In the genomic region with DNA sequence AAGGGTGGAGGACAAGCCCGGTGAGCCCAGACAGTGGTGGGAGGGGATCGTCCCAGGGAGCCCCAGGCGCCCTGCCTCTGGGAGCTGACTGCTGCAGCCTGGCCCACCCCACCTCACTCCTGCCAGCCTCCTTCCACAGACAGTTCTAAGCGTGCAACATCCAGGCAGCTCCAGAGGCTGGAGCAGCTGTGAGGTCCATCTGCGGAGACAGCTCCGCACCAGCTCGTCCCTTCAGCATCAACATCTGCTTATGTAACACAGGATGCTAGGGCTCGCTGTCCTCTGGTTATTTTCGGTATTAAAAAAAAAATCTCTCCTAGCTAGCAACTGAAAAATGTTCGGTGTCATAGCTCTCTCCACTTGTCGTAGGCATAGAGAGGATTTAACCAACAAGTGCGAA, we compare ENCODE assay signal across 8 mouse cellular contexts. TPM values are rescaled to one million over a fixed set of nuclear protein-coding genes. Genes with fewer than 3 reads are reported as not detected.
DNase-seq lines count a peak whose midpoint lies in the region; ATAC-seq lines count a peak whose summit lies in the region.

No protein-coding gene starts in this region.

- H3K36me3 ChIP-seq in forebrain, embryonic 13.5 days (ENCODE audit: poor library complexity, severe bottlenecking) = no peaks in the 10 kb centered on the region
- H3K36me3 ChIP-seq in midbrain, embryonic 15.5 days (replicated peaks) = no peaks in the 10 kb centered on the region

- no peaks in the 10 kb centered on the region for H3K9me3 ChIP-seq in forebrain, embryonic 13.5 days (replicated peaks)
- no peaks in the 10 kb centered on the region for H3K9me3 ChIP-seq in midbrain, embryonic 15.5 days

- H3K27ac ChIP-seq in forebrain, embryonic 13.5 days = no peak overlapping the region
- H3K27ac ChIP-seq in midbrain, embryonic 15.5 days = 0 out of 2 replicates have a peak overlapping the region, but pooled peaks have one; percentile 48

- peak overlapping the region; percentile 42 for H3K4me3 ChIP-seq in forebrain, embryonic 13.5 days
- H3K4me3 ChIP-seq in midbrain, embryonic 15.5 days = peak overlapping the region; percentile 50

- H3K4me1 ChIP-seq in forebrain, embryonic 13.5 days = peaks cover 10% of the 10 kb centered on the region
- H3K4me1 ChIP-seq in midbrain, embryonic 15.5 days = peaks cover 14% of the 10 kb centered on the region

- peak overlapping the region; percentile 58 for H3K9ac ChIP-seq in forebrain, embryonic 13.5 days
- H3K9ac ChIP-seq in midbrain, embryonic 15.5 days = peak overlapping the region; percentile 53

- 22% methylated on average over 12 of the region's 12 CpGs for WGBS in forebrain, embryonic 13.5 days
- whole genome bisulfite sequencing in midbrain, embryonic 15.5 days = 18% methylated on average over 12 of the region's 12 CpGs

- peak overlapping the region; percentile 75 for H3K4me2 ChIP-seq in forebrain, embryonic 13.5 days
- peak overlapping the region; percentile 86 for H3K4me2 ChIP-seq in midbrain, embryonic 15.5 days

- 0 out of 2 replicates have a peak, but pooled peaks cover 4% of the 10 kb centered on the region for H3K27me3 ChIP-seq in forebrain, embryonic 13.5 days
- H3K27me3 ChIP-seq in midbrain, embryonic 15.5 days (replicated peaks) = no peaks in the 10 kb centered on the region

- peak; percentile 87 for ATAC-seq in forebrain, embryonic 13.5 days
- peak; percentile 94 for ATAC-seq in midbrain, embryonic 15.5 days (replicated peaks)

- intact Hi-C loops in heart, postnatal 25 days (cut with DNase I) = no loop called here

- DNase-seq in ES-CJ7 (ENCODE audit: low read depth, low spot score) (peak; percentile 11), MN1 (ENCODE audit: low spot score) (no peak)
- peak; percentile 12 for DNase-seq in adrenal gland, postnatal 14 days
- DNase-seq in heart, postnatal 25 days (ENCODE audit: low spot score) = peak; percentile 27
- DNase-seq in left cerebral cortex, adult 18-20 months (ENCODE audit: low spot score in 2 of 2) = peak; percentile 51 to 59
- DNase-seq in thymus, postnatal 14 days = no peak

RNA-seq across cellular contexts. Expression of a gene that starts 0.7 kb away (rescaled TPM):
- total RNA-seq in adrenal gland, postnatal 14 days (2021) = 3.5 and 4.4 TPM in 2 replicates
- polyA plus RNA-seq in forebrain, embryonic 13.5 days (2015; fragmentation: Nextera tagmentation; extraction: Ambion mirVana) = 1.0 and 1.1 TPM in 2 replicates
- total RNA-seq in heart, postnatal 25 days (2021) = 10 to 100 TPM in 1 of 2 experiments, 1 to 10 TPM in 1; 7.5 to 10.4 TPM
- 1 to 10 TPM; 1.6 to 1.8 TPM for total RNA-seq in left cerebral cortex, adult 18-20 months (2021)
- polyA plus RNA-seq in midbrain, embryonic 15.5 days (2015; fragmentation: Nextera tagmentation; extraction: Ambion mirVana) = 3.3 and 4.0 TPM in 2 replicates

Comparison
In these comparisons a context has a peak if more than half of its experiments do, and no peak if none do; other contexts are left out.
1. DNase-seq: peak in ES-CJ7 (single experiment), adrenal gland, postnatal 14 days (single experiment), heart, postnatal 25 days (single experiment) and left cerebral cortex, adult 18-20 months (2 of 2); none in thymus, postnatal 14 days (single experiment) and MN1 (single experiment).